Mouse (Mus musculus) urinary bladder, postnatal 10 days (tissue): Measurements from ENCODE around the gene Setd2.

Source experiments
- DNase-seq: peaks from one replicate; pipeline ENCODE4 v3.0.0; 2022; ENCODE audit warnings: low spot score

Gene Setd2

DNA sequence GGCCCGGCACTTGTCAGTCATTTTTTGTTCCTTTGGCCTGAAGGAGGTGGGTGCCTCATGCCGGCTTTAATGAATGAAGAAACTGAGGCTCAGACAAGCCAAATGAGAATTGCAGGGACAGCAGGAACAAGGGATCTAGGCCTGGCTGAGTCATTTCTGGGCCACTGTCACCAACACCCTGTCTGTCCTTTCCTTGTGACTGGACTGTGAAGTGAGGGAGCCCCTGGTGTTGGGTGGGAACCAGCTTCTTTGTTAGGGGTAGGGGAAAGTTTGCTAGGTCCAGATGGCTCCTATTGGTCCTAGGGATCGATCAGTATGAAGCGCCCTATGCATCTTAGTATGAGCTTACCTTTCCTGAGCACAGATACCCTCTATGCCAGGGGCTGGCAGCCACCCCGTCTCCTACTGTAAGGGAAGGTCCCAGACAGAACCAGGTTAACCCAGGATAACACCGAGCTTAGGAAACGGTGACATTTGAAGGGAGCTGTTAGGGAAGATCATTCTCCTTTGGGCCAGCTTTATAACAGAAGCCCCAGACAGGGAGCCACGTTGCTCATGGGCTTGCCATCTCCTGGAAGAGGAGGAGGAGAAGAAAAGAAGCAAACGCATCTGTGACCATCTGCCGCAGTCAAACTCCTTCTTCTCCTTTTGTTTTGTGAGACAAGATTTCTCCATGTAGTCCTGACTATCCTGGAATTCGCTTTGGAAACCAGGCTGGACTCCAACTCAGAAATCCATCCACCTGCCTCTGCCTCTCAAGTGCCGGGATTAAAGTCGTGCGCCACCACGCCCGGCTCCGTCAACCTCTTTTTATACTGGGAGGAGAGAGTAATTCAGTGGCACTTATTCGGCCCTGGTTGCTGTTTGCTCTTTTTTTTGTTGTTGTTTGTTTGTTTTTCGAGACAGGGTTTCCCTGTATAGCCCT is 122.6 kb downstream of the Setd2 start:
- no peak for DNase-seq

DNA sequence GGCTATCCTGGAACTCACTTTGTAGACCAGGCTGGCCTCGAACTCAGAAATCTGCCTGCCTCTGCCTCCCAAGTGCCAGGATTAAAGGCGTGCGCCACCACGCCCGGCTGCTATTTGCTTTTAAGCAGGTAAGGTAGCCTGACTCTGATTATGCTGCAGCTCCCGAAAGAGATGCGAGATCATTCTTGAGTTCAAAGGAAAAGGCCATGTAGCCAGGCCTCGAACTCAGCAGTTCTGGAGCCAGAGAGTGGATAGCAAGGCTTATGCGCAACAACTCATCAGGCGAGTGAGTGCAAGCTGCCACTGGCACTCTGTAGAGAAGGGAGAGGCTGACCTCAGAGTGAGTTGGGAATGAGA is 123.2 kb downstream of the Setd2 start:
- DNase-seq, result no peak

DNA sequence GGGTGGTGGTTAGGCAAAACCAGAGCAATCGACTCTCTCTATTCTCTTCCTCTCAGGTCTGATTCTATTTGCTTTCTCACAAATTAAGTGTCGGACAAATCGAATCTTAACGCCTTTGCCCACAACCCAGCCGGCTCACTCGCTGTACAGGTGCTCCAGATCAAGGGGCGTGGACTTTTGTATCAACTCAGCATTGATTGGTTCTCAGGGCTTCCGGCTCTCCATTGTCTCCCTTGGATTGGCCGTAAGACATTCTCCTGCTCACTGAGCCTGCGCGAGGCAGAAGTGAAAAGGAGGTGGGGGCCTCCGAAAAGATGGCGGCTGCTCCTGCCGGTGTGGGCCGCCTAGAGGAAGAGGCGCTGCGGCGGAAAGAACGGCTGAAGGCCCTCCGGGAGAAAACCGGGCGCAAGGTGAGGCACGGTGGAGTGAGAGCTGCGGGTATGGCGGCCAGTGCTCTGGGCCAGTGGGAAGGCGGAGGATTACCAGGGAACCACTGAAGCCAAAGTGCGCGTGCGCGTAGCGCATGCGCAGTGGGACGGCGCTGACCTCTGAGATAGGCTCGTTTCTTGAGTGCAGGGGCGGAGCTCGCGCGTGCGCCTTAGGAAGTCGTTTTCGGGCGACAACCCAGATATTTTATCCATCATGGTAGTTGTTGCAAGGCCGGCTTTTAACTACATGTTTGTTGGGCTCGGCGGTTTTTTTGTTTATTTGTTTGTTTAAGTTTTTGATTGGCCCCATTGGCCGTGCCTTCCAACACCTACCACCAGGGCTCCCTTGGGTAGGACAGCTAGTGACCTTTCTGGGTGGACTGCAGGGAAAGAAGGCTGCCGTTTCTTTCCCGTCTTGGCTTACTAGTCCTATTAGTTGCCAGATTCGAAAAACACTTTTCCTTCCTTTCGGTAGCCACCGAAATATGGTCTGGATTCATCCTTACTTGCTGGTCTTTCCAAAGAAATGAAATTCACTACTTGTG is 124.1 kb downstream of the Setd2 start, which contains the start of gene Ccdc12:
Gene Ccdc12, plus strand, starts transcription at position 255 of the 973 bp plus-strand sequence.
- peak; percentile 71 for DNase-seq

DNA sequence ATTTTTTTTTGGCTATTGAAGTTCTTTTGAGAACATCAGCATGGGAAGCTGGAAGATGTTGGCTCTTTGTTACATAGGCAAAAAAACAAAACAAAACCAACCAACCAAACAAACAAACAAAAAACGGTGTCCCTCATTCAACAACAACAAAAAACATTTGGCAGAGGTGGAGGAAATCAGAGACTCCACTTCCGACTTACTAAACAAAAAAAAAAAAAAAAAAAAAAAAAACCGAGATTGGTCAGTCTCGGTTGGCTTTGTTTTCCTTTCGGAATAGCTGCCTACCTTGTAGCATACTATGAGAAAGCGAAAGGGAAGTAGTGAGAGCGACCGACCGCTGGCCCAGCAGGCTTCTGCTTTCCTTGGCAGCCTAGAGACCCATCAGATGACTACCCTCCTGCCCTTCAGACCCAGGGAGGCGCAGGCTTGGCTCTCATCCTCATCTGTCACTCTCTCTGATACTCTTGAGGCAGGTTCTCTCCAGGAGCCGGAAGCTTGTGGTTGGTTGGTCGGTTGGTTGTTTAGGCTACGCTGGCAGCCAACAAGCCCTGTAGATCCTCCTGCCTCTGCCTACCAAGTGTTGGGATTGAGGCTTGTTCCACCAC is 125.2 kb downstream of the Setd2 start:
- no peak for DNase-seq

DNA sequence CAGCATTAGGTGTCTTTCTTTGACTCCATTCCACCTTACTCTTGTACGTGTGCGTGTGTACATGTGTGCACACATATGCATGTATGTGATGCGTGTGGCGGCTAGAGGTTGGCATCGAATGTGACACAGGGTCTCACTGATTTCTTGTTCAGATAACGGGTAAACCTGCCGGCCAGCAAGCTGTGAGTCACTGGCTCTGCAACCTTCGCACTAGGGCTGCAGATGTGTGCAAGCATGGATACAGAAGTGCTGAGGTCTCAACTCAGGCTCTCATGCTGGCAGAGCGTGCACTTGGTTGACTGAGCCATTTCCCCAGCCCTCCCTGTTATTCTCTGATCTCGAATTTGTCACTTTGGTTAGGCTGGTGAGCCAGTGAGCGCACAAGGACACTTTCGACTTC is 127.1 kb downstream of the Setd2 start:
- no peak for DNase-seq

DNA sequence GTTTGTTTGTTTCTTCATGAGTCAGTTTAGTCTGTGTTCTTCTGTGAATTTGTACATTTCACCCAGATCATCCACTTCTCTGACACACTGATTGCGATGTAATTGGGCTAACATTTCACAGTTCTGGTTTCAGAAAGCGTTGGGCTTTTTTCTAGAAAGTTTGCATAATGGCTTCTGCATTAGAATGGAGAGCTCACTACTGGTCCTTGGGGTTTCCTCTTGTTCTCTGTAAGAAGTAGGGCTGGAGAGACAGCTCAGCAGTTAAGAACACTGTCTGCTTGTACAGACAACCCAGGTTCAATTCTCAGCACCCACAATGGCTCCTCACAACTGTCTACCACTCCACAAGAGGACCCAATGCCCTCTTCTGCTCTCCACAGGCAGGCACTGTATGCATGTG is 127.8 kb downstream of the Setd2 start:
- no peak for DNase-seq

DNA sequence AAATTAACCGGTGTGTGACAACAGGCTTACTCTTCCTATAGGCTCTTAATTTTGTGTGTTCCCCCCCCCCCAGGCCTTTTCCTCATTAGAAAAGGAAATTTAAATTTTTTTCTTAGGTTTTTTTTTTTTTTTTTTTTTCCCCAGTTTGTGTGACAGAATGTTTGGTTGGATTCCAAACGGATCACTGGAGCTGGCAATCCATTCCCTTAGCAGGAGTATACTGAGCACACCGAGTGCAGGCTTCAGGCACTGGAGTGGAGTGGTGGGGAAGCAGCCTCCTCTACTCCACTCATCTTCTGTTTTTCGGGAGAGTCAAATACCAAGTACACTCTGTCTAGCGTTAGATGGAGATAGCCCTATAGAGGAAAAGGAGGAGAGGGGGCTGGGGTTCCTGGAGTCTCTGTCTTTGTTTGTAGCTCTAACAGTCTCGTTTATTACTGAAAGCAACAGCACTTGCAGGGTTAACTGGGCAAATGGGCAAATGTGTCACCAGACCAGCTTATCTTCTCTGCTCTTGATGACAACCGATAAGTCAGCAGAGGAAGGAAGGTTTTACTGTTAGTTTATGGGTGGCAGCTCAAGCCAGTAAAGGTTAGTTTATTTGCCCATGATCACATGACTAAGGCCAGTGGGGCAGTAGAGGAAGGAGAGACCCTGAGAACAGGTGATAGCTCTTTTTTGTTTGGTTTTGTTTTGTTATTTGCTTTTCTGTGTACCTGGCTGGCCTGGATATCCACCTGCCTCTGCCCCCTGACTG is 128.6 kb downstream of the Setd2 start:
- DNase-seq, result no peak

DNA sequence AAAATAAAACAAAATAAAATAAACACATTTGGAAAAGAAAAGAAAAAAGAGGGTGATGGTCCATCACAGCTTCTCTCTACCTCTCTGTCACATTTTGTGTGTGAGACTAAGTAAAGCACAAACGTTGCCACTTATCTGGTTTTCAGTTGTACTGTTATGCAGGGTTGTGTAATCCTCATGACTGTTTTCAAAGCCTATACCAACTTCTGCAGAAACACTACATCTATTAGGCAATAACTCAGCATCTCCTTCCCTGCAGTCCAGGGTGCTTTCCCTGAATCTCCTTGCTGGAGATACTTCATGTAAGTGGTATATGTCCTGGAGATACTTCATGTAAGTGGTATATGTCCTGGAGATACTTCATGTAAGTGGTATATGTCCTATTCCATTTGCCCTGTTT is 130.4 kb downstream of the Setd2 start:
- DNase-seq, result no peak

DNA sequence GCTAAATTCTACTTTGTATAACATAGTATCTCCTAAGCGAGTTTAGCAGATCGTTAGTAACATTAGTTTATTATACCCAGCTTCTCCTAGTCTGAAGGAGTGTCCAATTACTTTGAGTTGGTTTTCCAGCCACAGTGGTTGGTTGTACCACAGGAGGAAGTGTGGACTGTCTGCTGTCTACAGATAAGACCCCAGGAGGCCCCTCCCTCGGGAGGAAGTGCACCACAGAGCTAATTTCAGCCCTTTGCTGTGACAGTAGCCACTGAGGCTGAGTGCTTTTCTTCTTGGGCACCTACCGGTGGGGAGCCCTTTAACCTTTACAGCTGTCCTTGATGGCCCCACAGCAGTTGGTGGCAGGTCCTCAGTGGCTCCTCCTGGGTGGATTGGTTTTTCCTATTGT is 133.5 kb downstream of the Setd2 start:
- no peak for DNase-seq

DNA sequence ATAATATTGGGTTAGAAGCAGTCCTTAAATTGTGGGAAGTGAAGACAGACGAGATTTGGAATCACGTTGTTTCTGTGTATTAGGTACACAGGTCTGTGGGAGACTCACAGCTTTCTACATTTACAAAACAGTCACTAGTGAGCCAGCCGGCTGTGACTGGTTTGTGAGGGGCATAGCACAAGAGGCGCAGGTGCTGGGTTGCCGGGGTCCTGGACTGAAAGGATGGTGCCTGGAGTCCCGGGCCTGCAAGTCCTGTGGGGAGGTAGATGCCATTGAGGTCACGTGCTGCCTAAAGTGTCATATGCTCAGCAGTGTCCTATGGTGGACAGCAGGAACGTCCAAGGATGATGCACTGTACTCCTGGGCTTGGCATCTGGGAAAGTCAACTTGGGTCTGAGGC is 134.0 kb downstream of the Setd2 start:
- no peak for DNase-seq

DNA sequence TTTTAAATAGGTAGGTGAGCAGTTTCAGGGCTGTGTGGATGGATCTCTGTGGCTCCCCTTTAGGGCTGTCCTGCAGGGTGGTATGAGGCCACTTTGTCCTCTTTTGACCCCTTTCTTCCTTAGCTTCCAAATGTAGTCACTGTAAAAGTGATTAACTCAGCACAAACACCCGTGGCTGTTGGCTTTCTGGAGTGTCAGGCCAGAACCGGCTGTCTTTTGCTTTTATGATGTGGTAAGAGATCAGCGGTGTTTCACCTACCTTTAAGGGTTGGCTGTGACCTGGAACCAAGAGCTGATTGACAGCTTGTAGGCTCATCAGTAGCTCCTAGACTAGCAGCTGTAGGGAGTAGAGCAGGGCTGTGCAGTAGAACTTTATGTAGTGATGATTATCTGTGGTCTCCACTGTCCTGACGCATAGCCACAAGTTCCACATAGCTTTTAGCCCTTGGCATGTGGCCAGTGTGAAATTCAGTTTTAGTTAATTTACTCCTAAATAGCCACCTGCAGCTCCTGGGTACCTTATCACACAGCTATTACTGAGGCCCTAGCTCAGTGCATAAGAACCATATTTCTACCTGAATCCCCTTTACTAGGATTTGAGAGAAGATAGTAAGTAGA is 134.9 kb downstream of the Setd2 start:
- DNase-seq, result no peak
